Mouse (Mus musculus): ENCODE measurements around the gene Gm11237.
"Not testable (repeated sequence)": the region's sequence is repeated elsewhere in the genome, so short reads cannot be mapped to it uniquely, and the experiment has no call there.

Gene Gm11237

GRCm38 (mm10) chr4:73622684-73623083, at the start of gene Gm11237:
Gene Gm11237, plus strand, starts transcription at chr4:73622984.
- DNase-seq = not testable (repeated sequence)

- DNase-seq = no peak
Observed at GRCm38 (mm10) chr4:73599248-73599647, 23.5 kb upstream of the Gm11237 start.

GRCm38 (mm10) chr4:73607581-73607980, 15.2 kb upstream of the Gm11237 start, which contains the start of gene Gm11238:
Gene Gm11238, plus strand, starts transcription at chr4:73607881.
- not testable (repeated sequence) for DNase-seq

- not testable (repeated sequence) for DNase-seq
Observed at GRCm38 (mm10) chr4:73637821-73638220, 15.0 kb downstream of the Gm11237 start, which contains the start of gene Gm11236. Gene Gm11236, plus strand, starts transcription at chr4:73638121.

DNA sequence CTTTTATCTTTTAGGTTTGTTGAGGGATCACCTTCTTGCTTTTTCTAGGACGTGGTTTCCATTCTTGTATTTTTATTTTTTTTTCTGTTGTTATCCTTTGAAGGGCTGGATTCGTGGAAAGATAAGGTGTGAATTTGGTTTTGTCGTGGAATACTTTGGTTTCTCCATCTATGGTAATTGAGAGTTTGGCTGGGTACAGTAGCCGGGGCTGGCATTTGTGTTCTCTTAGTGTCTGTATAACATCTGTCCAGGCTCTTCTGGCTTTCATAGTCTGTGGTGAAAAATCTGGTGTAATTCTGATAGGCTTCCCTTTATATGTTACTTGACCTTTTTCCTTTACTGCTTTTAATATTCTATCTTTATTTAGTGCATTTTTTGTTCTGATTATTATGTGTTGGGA, 39.1 kb downstream of the Gm11237 start:
- DNase-seq = not testable (repeated sequence)

DNA sequence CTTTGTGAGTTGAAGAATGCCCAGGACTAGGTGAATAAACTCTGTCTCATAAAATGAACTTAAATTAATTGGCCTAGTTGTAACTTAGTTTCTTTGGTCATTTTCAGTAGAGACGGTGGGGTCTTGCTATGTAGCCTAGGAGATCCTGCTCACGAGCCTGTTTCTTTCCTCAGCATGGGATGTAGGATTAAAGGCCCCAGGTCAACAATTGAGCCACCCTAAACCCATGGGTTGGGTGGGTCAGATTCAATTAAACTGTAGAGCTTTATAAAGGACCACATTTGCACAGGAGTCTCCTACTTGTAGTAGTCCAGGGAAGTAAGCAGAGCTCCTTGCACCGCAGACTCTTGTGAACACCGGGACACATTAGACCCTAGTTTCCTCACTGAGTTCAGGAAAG, 45.3 kb downstream of the Gm11237 start, which contains the start of gene Gm11239:
Gm11239 (plus strand) TSS at position 301 of the 400 bp plus-strand sequence.
- DNase-seq = not testable (repeated sequence)

All from thymus, postnatal 36 days (tissue).